Mouse (Mus musculus) limb, embryonic 11.5 days (tissue): ENCODE measurements at regions not wholly inside any gene's neighbourhood (a gene's known extent, or its start where the extent isn't known, plus 50 kb on each side); places are given as distances from the start of the nearest gene placed in this dataset.

Experiments
- ATAC-seq: fragments of 200-750 bp; cut with Nextera tagmentation; 2 replicates; pipeline ENCODE4 v1.8.0; 2017; ENCODE audit warnings: low read depth; ENCODE audit not compliant: insufficient number of reproducible peaks, low FRiP score, low TSS enrichment
- DNase-seq: peaks from one replicate; pipeline ENCODE4 v3.0.0-alpha.2; 2015; ENCODE audit warnings: low spot score
- H3K27ac ChIP-seq: fragments of 300-500 bp; sonication (generic); replicated peaks from 2 replicates; pipeline ENCODE4 v1.5.1; 2014; ENCODE audit warnings: low read depth, mild to moderate bottlenecking, low read length
- H3K27me3 ChIP-seq: fragments of 300-500 bp; sonication (generic); 2 replicates; pipeline ENCODE4 v1.6.1; 2014; ENCODE audit warnings: mild to moderate bottlenecking, low read length, mixed read lengths; ENCODE audit not compliant: control insufficient read depth, insufficient read depth
- H3K36me3 ChIP-seq: fragments of 300-500 bp; sonication (generic); 2 replicates; pipeline ENCODE4 v1.6.1; 2014; ENCODE audit warnings: mild to moderate bottlenecking, low read length, moderate library complexity, mixed read lengths; ENCODE audit not compliant: control insufficient read depth, insufficient read depth
- H3K4me1 ChIP-seq: fragments of 300-500 bp; sonication (generic); 2 replicates; pipeline ENCODE4 v1.6.1; 2014; ENCODE audit warnings: low read length, mixed read lengths; ENCODE audit not compliant: control insufficient read depth, insufficient read depth
- H3K4me2 ChIP-seq: fragments of 300-500 bp; sonication (generic); 2 replicates; pipeline ENCODE4 v1.6.1; 2014; ENCODE audit warnings: low read depth, mild to moderate bottlenecking, moderate library complexity; ENCODE audit not compliant: severe bottlenecking
- H3K4me3 ChIP-seq: fragments of 300-500 bp; sonication (generic); 2 replicates; pipeline ENCODE4 v1.5.1; 2014; ENCODE audit warnings: low read depth, low read length
- H3K9ac ChIP-seq: fragments of 300-500 bp; sonication (generic); 2 replicates; pipeline ENCODE4 v1.6.1; 2014; ENCODE audit warnings: mild to moderate bottlenecking, low read length
- H3K9me3 ChIP-seq: fragments of 300-500 bp; sonication (generic); 2 replicates; pipeline ENCODE4 v1.6.1; 2016; ENCODE audit warnings: low read length; ENCODE audit not compliant: control insufficient read depth
- WGBS: fragments of 180-500 bp; shearing (Covaris S2); extraction: QIAGEN DNeasy Blood & Tissue Kit; methylation state at CpG from one replicate; pipeline ENCODE4 v1.1.7; 2014; 5-methylcytosine and 5-hydroxymethylcytosine counted together

GRCm38 (mm10) chr15:61102421-61103412 lies 179.9 kb upstream of the A1bg start:
- ATAC-seq, result no peak; the same call in 1 of the 2 replicates
- Histone ChIP-seq H3K4me3 (no peak overlapping the region), H3K4me1 (no peaks in the 10 kb centered on the region), H3K9me3 (no peaks in the 10 kb centered on the region), H3K36me3 (no peaks in the 10 kb centered on the region), H3K9ac (no peak overlapping the region), H3K27ac (no peak overlapping the region), H3K4me2 (no peak overlapping the region), H3K27me3 (no peaks in the 10 kb centered on the region)
- 41% methylated on average over 7 of the region's 7 CpGs for WGBS
- peak; percentile 41 for DNase-seq

- Histone ChIP-seq H3K4me2 (no peak overlapping the region), H3K27ac (no peak overlapping the region), H3K4me1 (no peaks in the 10 kb centered on the region), H3K4me3 (no peak overlapping the region), H3K27me3 (no peaks in the 10 kb centered on the region), H3K9me3 (no peaks in the 10 kb centered on the region), H3K36me3 (no peaks in the 10 kb centered on the region), H3K9ac (no peak overlapping the region)
- WGBS, result 79% methylated on average over 4 of the region's 4 CpGs
- DNase-seq (no peak), ATAC-seq (no peak)
Measured at GRCm38 (mm10) chr15:61100807-61101206, 178.0 kb upstream of the A1bg start.

GRCm38 (mm10) chr15:61098968-61099367 lies 176.2 kb upstream of the A1bg start:
- Histone ChIP-seq H3K4me1 (no peaks in the 10 kb centered on the region), H3K4me2 (no peak overlapping the region), H3K27ac (no peak overlapping the region), H3K4me3 (no peak overlapping the region), H3K36me3 (no peaks in the 10 kb centered on the region), H3K27me3 (no peaks in the 10 kb centered on the region), H3K9me3 (no peaks in the 10 kb centered on the region), H3K9ac (no peak overlapping the region)
- DNase-seq (no peak), ATAC-seq (no peak)
- 55% methylated on average over 1 of the region's 1 CpGs for WGBS

- Histone ChIP-seq H3K36me3 (no peaks in the 10 kb centered on the region), H3K4me2 (no peak overlapping the region), H3K4me3 (no peak overlapping the region), H3K27me3 (no peaks in the 10 kb centered on the region), H3K9me3 (no peaks in the 10 kb centered on the region), H3K4me1 (no peaks in the 10 kb centered on the region), H3K9ac (no peak overlapping the region), H3K27ac (no peak overlapping the region)
- ATAC-seq (no peak), DNase-seq (no peak)
Measured at GRCm38 (mm10) chr15:61098519-61098918, 175.7 kb upstream of the A1bg start.

GRCm38 (mm10) chr15:61096021-61096781 lies 173.4 kb upstream of the A1bg start:
- no peak for ATAC-seq
- Histone ChIP-seq H3K4me2 (no peak overlapping the region), H3K4me3 (no peak overlapping the region), H3K9me3 (no peaks in the 10 kb centered on the region), H3K27ac (no peak overlapping the region), H3K36me3 (no peaks in the 10 kb centered on the region), H3K9ac (no peak overlapping the region), H3K4me1 (no peaks in the 10 kb centered on the region), H3K27me3 (no peaks in the 10 kb centered on the region)
- no peak for DNase-seq
- 82% methylated on average over 3 of the region's 3 CpGs for WGBS

- DNase-seq, result no peak
- no peak overlapping the region for H3K4me3 ChIP-seq
- no peaks in the 10 kb centered on the region for H3K36me3 ChIP-seq
- H3K9me3 ChIP-seq, result no peaks in the 10 kb centered on the region
- H3K9ac ChIP-seq, result no peak overlapping the region
- H3K27me3 ChIP-seq, result no peaks in the 10 kb centered on the region
- 53% methylated on average over 7 of the region's 7 CpGs for WGBS
- ATAC-seq, result no peak
- H3K27ac ChIP-seq, result no peak overlapping the region
- no peak overlapping the region for H3K4me2 ChIP-seq
- no peaks in the 10 kb centered on the region for H3K4me1 ChIP-seq
Measured at GRCm38 (mm10) chr15:61055017-61055609, 132.3 kb upstream of the A1bg start.

- Histone ChIP-seq H3K4me3 (no peak overlapping the region), H3K27ac (no peak overlapping the region), H3K27me3 (no peaks in the 10 kb centered on the region), H3K9ac (no peak overlapping the region), H3K4me2 (no peak overlapping the region), H3K4me1 (no peaks in the 10 kb centered on the region), H3K9me3 (no peaks in the 10 kb centered on the region), H3K36me3 (no peaks in the 10 kb centered on the region)
- DNase-seq, result no peak
- WGBS, result 65% methylated on average over 4 of the region's 4 CpGs
- ATAC-seq, result no peak
Measured at GRCm38 (mm10) chr15:61051363-61051762, 128.6 kb upstream of the A1bg start.

GRCm38 (mm10) chr15:61009509-61009908 lies 86.7 kb upstream of the A1bg start:
- H3K4me3 ChIP-seq, result no peak overlapping the region

More at GRCm38 (mm10) chr15:61009509-61009908, 86.7 kb upstream of the A1bg start:
- WGBS, result 29% methylated on average over 3 of the region's 3 CpGs
- H3K36me3 ChIP-seq, result no peaks in the 10 kb centered on the region
- H3K4me1 ChIP-seq, result no peaks in the 10 kb centered on the region
- no peak for DNase-seq
- H3K4me2 ChIP-seq, result no peak overlapping the region
- no peak overlapping the region for H3K27ac ChIP-seq
- no peaks in the 10 kb centered on the region for H3K27me3 ChIP-seq
- no peak overlapping the region for H3K9ac ChIP-seq
- no peaks in the 10 kb centered on the region for H3K9me3 ChIP-seq
- no peak for ATAC-seq
